Mouse (Mus musculus) cerebellum, adult 2 months (tissue): ENCODE data around the gene Myrip.

ENCODE experiments used
- CTCF ChIP-seq: fragments of 200-500 bp; IDR thresholded peaks from 2 replicates; pipeline ENCODE4 v1.5.1; 2011; ENCODE audit warnings: low read depth, mild to moderate bottlenecking, control low read depth, low read length, moderate library complexity, borderline replicate concordance; ENCODE audit not compliant: insufficient read depth
- POLR2A ChIP-seq: fragments of 200-500 bp; IDR thresholded peaks from 2 replicates; pipeline ENCODE4 v1.6.1; 2011; ENCODE audit warnings: low read length, control low read depth, borderline replicate concordance; ENCODE audit not compliant: insufficient read depth

DNA sequence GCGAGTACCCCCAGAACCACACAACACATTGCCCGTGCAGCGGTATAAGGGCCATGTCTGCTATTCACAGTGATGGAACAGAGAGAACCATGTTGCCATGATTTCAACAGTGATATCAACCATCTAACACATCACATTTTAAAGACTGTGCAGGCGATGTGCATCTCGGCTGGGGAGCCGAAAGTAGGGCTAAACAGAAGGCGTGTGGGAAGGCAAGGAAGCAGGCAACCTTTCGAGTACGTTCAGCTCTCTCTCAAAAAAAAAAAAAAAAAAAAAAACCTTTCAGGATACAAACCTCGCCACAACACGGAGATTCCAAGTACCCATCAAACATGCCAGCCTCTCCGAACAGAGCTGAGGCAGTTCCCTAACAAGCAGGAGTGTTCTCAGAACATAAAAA is 17.8 kb upstream of the Myrip start:
- no peak for TF ChIP-seq CTCF
- no peak for TF ChIP-seq POLR2A
